Mouse (Mus musculus) CH12.LX (cell line): ENCODE results near the gene 6030408B16Rik.

Experiments
- CTCF ChIP-seq, 2 experiments: IDR thresholded peaks in 1 of 2; conservative IDR thresholded peaks in 1 of 2; 2 replicates each; pipeline ENCODE4 v1.5.1; 2011 to 2012; ENCODE audit warnings: low read depth in 2 of 2, low read length in 2 of 2, improper control_type of control experiment in 1 of 2, inconsistent platforms in 1 of 2, mild to moderate bottlenecking in 1 of 2, moderate library complexity in 1 of 2
- EP300 ChIP-seq: IDR thresholded peaks from 2 replicates; pipeline ENCODE4 v1.6.1; 2011; ENCODE audit warnings: low read length, improper control_type of control experiment
- HCFC1 ChIP-seq: IDR thresholded peaks from 2 replicates; pipeline ENCODE4 v1.6.1; 2012; ENCODE audit warnings: low read depth, mild to moderate bottlenecking, inconsistent platforms, low read length, improper control_type of control experiment
- KAT2A ChIP-seq: IDR thresholded peaks from 2 replicates; pipeline ENCODE4 v1.6.1; 2012; ENCODE audit warnings: low read length, improper control_type of control experiment, inconsistent platforms; ENCODE audit not compliant: insufficient replicate concordance
- MAFK ChIP-seq: IDR thresholded peaks from 2 replicates; pipeline ENCODE4 v1.6.1; 2011; ENCODE audit warnings: low read length, improper control_type of control experiment; ENCODE audit not compliant: insufficient replicate concordance
- NELFE ChIP-seq: IDR thresholded peaks from 2 replicates; pipeline ENCODE4 v1.6.1; 2011; ENCODE audit warnings: low read depth, low read length, improper control_type of control experiment
- POLR2A ChIP-seq: IDR thresholded peaks from 2 replicates; pipeline ENCODE4 v1.6.1; 2011; ENCODE audit warnings: low read depth, mild to moderate bottlenecking, improper control_type of control experiment, low read length
- SIN3A ChIP-seq: IDR thresholded peaks from 2 replicates; pipeline ENCODE4 v1.6.1; 2012; ENCODE audit warnings: low read length, improper control_type of control experiment, inconsistent platforms
- SMC3 ChIP-seq: IDR thresholded peaks from 2 replicates; pipeline ENCODE4 v1.6.1; 2011; ENCODE audit warnings: low read depth, low read length, improper control_type of control experiment
- USF1 ChIP-seq: IDR thresholded peaks from 2 replicates; pipeline ENCODE4 v1.6.1; 2014; ENCODE audit warnings: low read depth, mild to moderate bottlenecking, inconsistent platforms, low read length, improper control_type of control experiment
- USF2 ChIP-seq: conservative IDR thresholded peaks from 2 replicates; pipeline ENCODE4 v1.6.1; 2011; ENCODE audit warnings: low read depth, low read length, improper control_type of control experiment
- ZC3H11A ChIP-seq: IDR thresholded peaks from 2 replicates; pipeline ENCODE4 v1.6.1; 2012; ENCODE audit warnings: low read depth, mild to moderate bottlenecking, inconsistent platforms, low read length, improper control_type of control experiment

- TF ChIP-seq CTCF (conservative IDR thresholded peaks at IDR 0.05 in 1 of 2, IDR thresholded peaks at IDR 0.05 in 1 of 2; ENCODE audit: low read depth in 2 of 2, low read length in 2 of 2) = no peak
- TF ChIP-seq EP300 = no peak
- TF ChIP-seq POLR2A = no peak
- no peak for TF ChIP-seq USF2
- no peak for TF ChIP-seq USF1
- TF ChIP-seq MAFK = no peak
- no peak for TF ChIP-seq KAT2A
- TF ChIP-seq SMC3 = no peak
- no peak for TF ChIP-seq SIN3A
- TF ChIP-seq NELFE = no peak
- TF ChIP-seq ZC3H11A = no peak
- no peak for TF ChIP-seq HCFC1
Measured at GRCm38 (mm10) chr15:101325991-101326534, 33.1 kb downstream of the 6030408B16Rik start.
